Mouse (Mus musculus) cortical plate, adult 2 months (tissue): Measurements from ENCODE around the gene Rbm26. TPM values are rescaled to one million over a fixed set of nuclear protein-coding genes. Genes with fewer than 3 reads are reported as not detected.

Experiments used
- H3K27ac ChIP-seq: fragments of 200-500 bp; 2 replicates; pipeline ENCODE4 v1.5.1; 2012; ENCODE audit warnings: low read length, control low read depth, inconsistent platforms; ENCODE audit not compliant: insufficient read depth
- H3K4me1 ChIP-seq: fragments of 200-500 bp; 2 replicates; pipeline ENCODE4 v1.6.1; 2011; ENCODE audit warnings: low read length; ENCODE audit not compliant: control insufficient read depth, insufficient read depth
- H3K4me3 ChIP-seq: fragments of 200-500 bp; 2 replicates; pipeline ENCODE4 v1.5.1; 2011; ENCODE audit warnings: mild to moderate bottlenecking, low read length, control low read depth; ENCODE audit not compliant: insufficient read depth
- CTCF ChIP-seq: fragments of 200-500 bp; IDR thresholded peaks from 2 replicates; pipeline ENCODE4 v1.5.1; 2011; ENCODE audit warnings: mild to moderate bottlenecking, control low read depth, low read length; ENCODE audit not compliant: insufficient read depth; ENCODE audit errors: extremely low read depth
- POLR2A ChIP-seq: fragments of 200-500 bp; IDR thresholded peaks from 2 replicates; pipeline ENCODE4 v1.6.1; 2011; ENCODE audit warnings: mild to moderate bottlenecking, low read length, control low read depth; ENCODE audit not compliant: insufficient read depth; ENCODE audit errors: extremely low read depth
- polyA plus RNA-seq: library from polyadenylated mRNA; depleted of rRNA; stranded (reverse); fragments of >200 nt; gene quantifications from 2 replicates; pipeline ENCODE4 v1.2.3, GENCODE M21; 2012

The Rbm26 gene
- polyA plus RNA-seq, 1 experiment, result 41.8 TPM

GRCm38 (mm10) chr14:105176381-105177168, 552 bp downstream of the Rbm26 start:
- TF ChIP-seq POLR2A, result no peak
- TF ChIP-seq CTCF, result no peak
- H3K4me3 ChIP-seq, result peak overlapping the region; percentile 89
- H3K4me1 ChIP-seq, result peaks cover 14% of the 10 kb centered on the region; the same call in 1 of the 2 replicates
- peak overlapping the region; percentile 77 for H3K27ac ChIP-seq

GRCm38 (mm10) chr14:105167181-105167580, 9.9 kb downstream of the Rbm26 start:
- no peak overlapping the region for H3K4me3 ChIP-seq
- peaks cover 2% of the 10 kb centered on the region; the same call in 1 of the 2 replicates for H3K4me1 ChIP-seq
- no peak for TF ChIP-seq POLR2A
- TF ChIP-seq CTCF, result no peak
- H3K27ac ChIP-seq, result no peak overlapping the region

GRCm38 (mm10) chr14:105164793-105165192, 12.3 kb downstream of the Rbm26 start:
- no peak overlapping the region for H3K27ac ChIP-seq
- TF ChIP-seq CTCF (no peak), POLR2A (no peak)
- peaks cover 2% of the 10 kb centered on the region; the same call in 1 of the 2 replicates for H3K4me1 ChIP-seq
- H3K4me3 ChIP-seq, result no peak overlapping the region

GRCm38 (mm10) chr14:105161334-105161733, 15.8 kb downstream of the Rbm26 start:
- no peak for TF ChIP-seq POLR2A
- TF ChIP-seq CTCF, result no peak
- H3K27ac ChIP-seq, result no peak overlapping the region
- H3K4me3 ChIP-seq, result no peak overlapping the region
- H3K4me1 ChIP-seq, result no peaks in the 10 kb centered on the region

GRCm38 (mm10) chr14:105158526-105158925, 18.6 kb downstream of the Rbm26 start:
- H3K4me1 ChIP-seq, result no peaks in the 10 kb centered on the region
- no peak overlapping the region for H3K27ac ChIP-seq
- TF ChIP-seq POLR2A, result no peak
- H3K4me3 ChIP-seq, result no peak overlapping the region

GRCm38 (mm10) chr14:105134076-105134475, 43.1 kb downstream of the Rbm26 start:
- Histone ChIP-seq H3K27ac (no peak overlapping the region), H3K4me1 (no peaks in the 10 kb centered on the region), H3K4me3 (no peak overlapping the region)
- TF ChIP-seq CTCF (no peak), POLR2A (no peak)

GRCm38 (mm10) chr14:105127715-105128385, 49.3 kb downstream of the Rbm26 start:
- TF ChIP-seq POLR2A (no peak), CTCF (no peak)
- no peak overlapping the region for H3K4me3 ChIP-seq
- no peaks in the 10 kb centered on the region for H3K4me1 ChIP-seq
- H3K27ac ChIP-seq, result no peak overlapping the region

GRCm38 (mm10) chr14:105124513-105124912, 52.6 kb downstream of the Rbm26 start:
- Histone ChIP-seq H3K27ac (no peak overlapping the region), H3K4me3 (no peak overlapping the region), H3K4me1 (no peaks in the 10 kb centered on the region)
- no peak for TF ChIP-seq POLR2A
- no peak for TF ChIP-seq CTCF

GRCm38 (mm10) chr14:105115402-105115801, 61.7 kb downstream of the Rbm26 start:
- H3K4me3 ChIP-seq, result no peak overlapping the region
- no peak for TF ChIP-seq POLR2A
- no peak for TF ChIP-seq CTCF
- no peak overlapping the region for H3K27ac ChIP-seq
- no peaks in the 10 kb centered on the region for H3K4me1 ChIP-seq

GRCm38 (mm10) chr14:105106252-105106651, 70.9 kb downstream of the Rbm26 start:
- TF ChIP-seq CTCF (no peak), POLR2A (no peak)
- no peaks in the 10 kb centered on the region for H3K4me1 ChIP-seq
- H3K27ac ChIP-seq, result no peak overlapping the region
- no peak overlapping the region for H3K4me3 ChIP-seq

- H3K4me1 ChIP-seq, result no peaks in the 10 kb centered on the region
- no peak for TF ChIP-seq CTCF
- no peak for TF ChIP-seq POLR2A
- H3K4me3 ChIP-seq, result no peak overlapping the region
- H3K27ac ChIP-seq, result no peak overlapping the region
Observed at GRCm38 (mm10) chr14:105098861-105099260, 78.3 kb downstream of the Rbm26 start.
